Mouse (Mus musculus) limb, embryonic 15.5 days (tissue): ENCODE results near the gene Pacsin2. TPM values are rescaled to one million over a fixed set of nuclear protein-coding genes. Genes with fewer than 3 reads are reported as not detected.

Experiments used
- ATAC-seq: fragments of 200-750 bp; cut with Nextera tagmentation; 2 replicates; pipeline ENCODE4 v1.8.0; 2017; ENCODE audit warnings: low read depth, moderate TSS enrichment; ENCODE audit not compliant: insufficient number of reproducible peaks, low FRiP score, low TSS enrichment
- H3K27ac ChIP-seq: fragments of 300-500 bp; sonication (generic); 2 replicates; pipeline ENCODE4 v1.5.1; 2015; ENCODE audit warnings: moderate library complexity, mild to moderate bottlenecking, inconsistent platforms
- H3K27me3 ChIP-seq: fragments of 300-500 bp; sonication (generic); 2 replicates; pipeline ENCODE4 v1.6.1; 2015; ENCODE audit warnings: inconsistent platforms
- H3K36me3 ChIP-seq: fragments of 300-500 bp; sonication (generic); 2 replicates; pipeline ENCODE4 v1.6.1; 2015; ENCODE audit warnings: inconsistent platforms
- H3K4me1 ChIP-seq: fragments of 300-500 bp; sonication (generic); 2 replicates; pipeline ENCODE4 v1.6.1; 2015; ENCODE audit warnings: inconsistent platforms
- H3K4me2 ChIP-seq: fragments of 300-500 bp; sonication (generic); 2 replicates; pipeline ENCODE4 v1.6.1; 2015; ENCODE audit warnings: mild to moderate bottlenecking, inconsistent platforms
- H3K4me3 ChIP-seq: fragments of 300-500 bp; sonication (generic); 2 replicates; pipeline ENCODE4 v1.5.1; 2015; ENCODE audit warnings: mild to moderate bottlenecking, inconsistent platforms
- H3K9ac ChIP-seq: fragments of 300-500 bp; sonication (generic); 2 replicates; pipeline ENCODE4 v1.6.1; 2015; ENCODE audit warnings: inconsistent platforms
- H3K9me3 ChIP-seq: fragments of 300-500 bp; sonication (generic); 2 replicates; pipeline ENCODE4 v1.6.1; 2016; ENCODE audit warnings: inconsistent platforms
- WGBS: fragments of 180-500 bp; shearing (Covaris S2); methylation state at CpG from one replicate; pipeline ENCODE4 v1.1.7; 2015; 5-methylcytosine and 5-hydroxymethylcytosine counted together
- polyA plus RNA-seq: library from polyadenylated mRNA; unstranded; fragments of >200 nt; fragmentation: Nextera tagmentation; extraction: Ambion mirVana; gene quantifications from 2 replicates; pipeline ENCODE4 v1.2.1, GENCODE M21; 2015

Pacsin2 gene
- polyA plus RNA-seq, 1 experiment from 2014 or later: 57.2 TPM

GRCm38 (mm10) chr15:83332373-83332772 lies 132.0 kb downstream of the Pacsin2 start:
- peaks cover 89% of the 10 kb centered on the region for H3K36me3 ChIP-seq
- no peaks in the 10 kb centered on the region for H3K9me3 ChIP-seq
- H3K9ac ChIP-seq: no peak overlapping the region
- no peaks in the 10 kb centered on the region for H3K4me1 ChIP-seq
- no peak overlapping the region for H3K4me3 ChIP-seq
- WGBS: 72% methylated on average over 3 of the region's 3 CpGs
- no peak overlapping the region for H3K4me2 ChIP-seq
- H3K27ac ChIP-seq: no peak overlapping the region
- ATAC-seq: no peak
- H3K27me3 ChIP-seq: no peaks in the 10 kb centered on the region

GRCm38 (mm10) chr15:83328952-83329351 lies 135.5 kb downstream of the Pacsin2 start:
- Histone ChIP-seq H3K4me3 (no peak overlapping the region), H3K27me3 (no peaks in the 10 kb centered on the region), H3K4me2 (no peak overlapping the region), H3K27ac (no peak overlapping the region), H3K4me1 (no peaks in the 10 kb centered on the region), H3K9me3 (no peaks in the 10 kb centered on the region), H3K36me3 (peaks cover 90% of the 10 kb centered on the region), H3K9ac (no peak overlapping the region)
- no peak for ATAC-seq
- WGBS: 86% methylated on average over 5 of the region's 5 CpGs

Other genes with a start within 250 kb of the Pacsin2 start
- gene A4galt, start 212.8 kb downstream of the Pacsin2 start, polyA plus RNA-seq: 5.7 and 8.3 TPM in 2 replicates
- gene Arfgap3, start 114.4 kb downstream of the Pacsin2 start, polyA plus RNA-seq: 60.8 and 61.4 TPM in 2 replicates
- gene Ttll1, start 46.3 kb upstream of the Pacsin2 start, polyA plus RNA-seq: 19.1 and 19.3 TPM in 2 replicates
- gene Bik, start 62.3 kb upstream of the Pacsin2 start, polyA plus RNA-seq: 4.1 and 5.0 TPM in 2 replicates
- 56.4 and 69.4 TPM in 2 replicates for gene Tspo, start 99.0 kb upstream of the Pacsin2 start, polyA plus RNA-seq
- 28.8 and 31.5 TPM in 2 replicates for gene Mcat, start 99.2 kb upstream of the Pacsin2 start, polyA plus RNA-seq
- gene Ttll12, start 130.6 kb upstream of the Pacsin2 start, polyA plus RNA-seq: 33.2 and 36.5 TPM in 2 replicates